Mouse (Mus musculus): Measurements from ENCODE around the gene Plxdc2.

The Plxdc2 gene

GRCm38 (mm10) chr2:16414340-16414976, 58.4 kb downstream of the Plxdc2 start:
- in situ Hi-C loops (cut with MboI), result no loop called here

- in situ Hi-C loops (cut with MboI), result no loop called here
These were observed 82.9 kb downstream of the Plxdc2 start for GRCm38 (mm10) chr2:16439030-16439429.

GRCm38 (mm10) chr2:16442643-16443042, 86.5 kb downstream of the Plxdc2 start:
- in situ Hi-C loops (cut with MboI), result no loop called here

- in situ Hi-C loops (cut with MboI), result no loop called here
These were observed 91.8 kb downstream of the Plxdc2 start for GRCm38 (mm10) chr2:16447936-16448335.

- in situ Hi-C loops (cut with MboI), result no loop called here
These were observed 94.9 kb downstream of the Plxdc2 start for GRCm38 (mm10) chr2:16450838-16451665.

GRCm38 (mm10) chr2:16451666-16452009, 95.5 kb downstream of the Plxdc2 start:
- in situ Hi-C loops (cut with MboI), result no loop called here

GRCm38 (mm10) chr2:16452080-16452479, 96.0 kb downstream of the Plxdc2 start:
- in situ Hi-C loops (cut with MboI), result no loop called here

- in situ Hi-C loops (cut with MboI), result no loop called here
These were observed 100.2 kb downstream of the Plxdc2 start for GRCm38 (mm10) chr2:16456264-16456780.

- in situ Hi-C loops (cut with MboI), result no loop called here
These were observed 103.4 kb downstream of the Plxdc2 start for GRCm38 (mm10) chr2:16459490-16459889.

- in situ Hi-C loops (cut with MboI), result no loop called here
These were observed 114.0 kb downstream of the Plxdc2 start for GRCm38 (mm10) chr2:16470099-16470498.

GRCm38 (mm10) chr2:16483943-16484342, 127.8 kb downstream of the Plxdc2 start:
- in situ Hi-C loops (cut with MboI), result no loop called here

GRCm38 (mm10) chr2:16485970-16486369, 129.9 kb downstream of the Plxdc2 start:
- in situ Hi-C loops (cut with MboI), result no loop called here

GRCm38 (mm10) chr2:16491242-16491641, 135.1 kb downstream of the Plxdc2 start:
- in situ Hi-C loops (cut with MboI), result no loop called here

GRCm38 (mm10) chr2:16502843-16503242, 146.7 kb downstream of the Plxdc2 start:
- in situ Hi-C loops (cut with MboI), result no loop called here

- in situ Hi-C loops (cut with MboI), result no loop called here
These were observed 151.6 kb downstream of the Plxdc2 start for GRCm38 (mm10) chr2:16507540-16508230.

- in situ Hi-C loops (cut with MboI), result no loop called here
These were observed 162.0 kb downstream of the Plxdc2 start for GRCm38 (mm10) chr2:16518148-16518547.

GRCm38 (mm10) chr2:16523427-16523826, 167.3 kb downstream of the Plxdc2 start:
- in situ Hi-C loops (cut with MboI), result no loop called here

- in situ Hi-C loops (cut with MboI), result no loop called here
These were observed 176.1 kb downstream of the Plxdc2 start for GRCm38 (mm10) chr2:16532244-16532643.

GRCm38 (mm10) chr2:16534566-16534965, 178.5 kb downstream of the Plxdc2 start:
- in situ Hi-C loops (cut with MboI), result no loop called here

GRCm38 (mm10) chr2:16541226-16541625, 185.1 kb downstream of the Plxdc2 start:
- in situ Hi-C loops (cut with MboI), result no loop called here

GRCm38 (mm10) chr2:16545207-16545606, 189.1 kb downstream of the Plxdc2 start:
- in situ Hi-C loops (cut with MboI), result no loop called here

GRCm38 (mm10) chr2:16559287-16559686, 203.2 kb downstream of the Plxdc2 start:
- in situ Hi-C loops (cut with MboI), result no loop called here

- in situ Hi-C loops (cut with MboI), result no loop called here
These were observed 212.2 kb downstream of the Plxdc2 start for GRCm38 (mm10) chr2:16568263-16568662.
